Mouse (Mus musculus) lung, postnatal 14 days (tissue): ENCODE data around the gene Art2b.
"Not testable (repeated sequence)": the region's sequence is repeated elsewhere in the genome, so short reads cannot be mapped to it uniquely, and the experiment has no call there.

Experiments used
- DNase-seq: peaks from one replicate; pipeline ENCODE4 v3.0.0; 2021

The Art2b gene

GRCm38 (mm10) chr7:101585408-101585807 lies at the start of gene Art2b:
Gene Art2b (minus strand): TSS chr7:101585600.
- DNase-seq, result no peak

GRCm38 (mm10) chr7:101634513-101634912 lies 49.1 kb upstream of the Art2b start:
- DNase-seq, result no peak

- no peak for DNase-seq
These were observed 48.3 kb upstream of the Art2b start for GRCm38 (mm10) chr7:101633629-101634177.

- no peak for DNase-seq
These were observed 43.1 kb upstream of the Art2b start for GRCm38 (mm10) chr7:101628481-101628880.

GRCm38 (mm10) chr7:101627166-101627565 lies 41.8 kb upstream of the Art2b start:
- DNase-seq, result not testable (repeated sequence)

- no peak for DNase-seq
These were observed 38.9 kb upstream of the Art2b start for GRCm38 (mm10) chr7:101624283-101624682.

GRCm38 (mm10) chr7:101621861-101622260 lies 36.5 kb upstream of the Art2b start:
- DNase-seq, result not testable (repeated sequence)

GRCm38 (mm10) chr7:101620373-101620772 lies 35.0 kb upstream of the Art2b start:
- peak; percentile 24 for DNase-seq

GRCm38 (mm10) chr7:101618273-101618672 lies 32.9 kb upstream of the Art2b start:
- no peak for DNase-seq

GRCm38 (mm10) chr7:101617438-101618165 lies 32.2 kb upstream of the Art2b start:
- DNase-seq, result no peak

GRCm38 (mm10) chr7:101616136-101616835 lies 30.9 kb upstream of the Art2b start:
- no peak for DNase-seq

GRCm38 (mm10) chr7:101615406-101615805 lies 30.0 kb upstream of the Art2b start:
- peak; percentile 23 for DNase-seq

GRCm38 (mm10) chr7:101612786-101613527 lies 27.6 kb upstream of the Art2b start:
- DNase-seq, result not testable (repeated sequence)

GRCm38 (mm10) chr7:101607845-101608244 lies 22.4 kb upstream of the Art2b start:
- no peak for DNase-seq

- no peak for DNase-seq
These were observed 15.0 kb upstream of the Art2b start for GRCm38 (mm10) chr7:101600406-101600805.

GRCm38 (mm10) chr7:101598482-101598881 lies 13.1 kb upstream of the Art2b start:
- no peak for DNase-seq

GRCm38 (mm10) chr7:101594969-101595368 lies 9.6 kb upstream of the Art2b start:
- DNase-seq, result no peak

GRCm38 (mm10) chr7:101584271-101584670 lies 1.1 kb downstream of the Art2b start:
- not testable (repeated sequence) for DNase-seq

GRCm38 (mm10) chr7:101582012-101582411 lies 3.4 kb downstream of the Art2b start:
- no peak for DNase-seq

GRCm38 (mm10) chr7:101580863-101581262 lies 4.5 kb downstream of the Art2b start:
- DNase-seq, result not testable (repeated sequence)

GRCm38 (mm10) chr7:101574413-101574812 lies 11.0 kb downstream of the Art2b start:
- no peak for DNase-seq

- not testable (repeated sequence) for DNase-seq
These were observed 11.8 kb downstream of the Art2b start for GRCm38 (mm10) chr7:101573636-101574035.

GRCm38 (mm10) chr7:101564086-101564485 lies 21.3 kb downstream of the Art2b start:
- DNase-seq, result no peak
